Mouse (Mus musculus) c-Kit-positive CD71-positive TER-119-positive erythroid progenitor cells, embryonic 14.5 days (primary cell): ENCODE results near the gene Sapcd1.

Experiments used
- DNase-seq: peaks from one replicate; pipeline ENCODE4 v3.0.0-alpha.2; 2013; ENCODE audit warnings: low spot score

The Sapcd1 gene

GRCm38 (mm10) chr17:35029691-35030532, 2.1 kb upstream of the Sapcd1 start:
- no peak for DNase-seq

- DNase-seq, result no peak
Measured at GRCm38 (mm10) chr17:35028315-35028714, 499 bp upstream of the Sapcd1 start.

GRCm38 (mm10) chr17:35026206-35026605, 1.6 kb downstream of the Sapcd1 start:
- no peak for DNase-seq

GRCm38 (mm10) chr17:35024691-35025488, 2.9 kb downstream of the Sapcd1 start:
- DNase-seq, result no peak

GRCm38 (mm10) chr17:35024261-35024660, 3.6 kb downstream of the Sapcd1 start:
- no peak for DNase-seq

GRCm38 (mm10) chr17:35023756-35024155, 4.1 kb downstream of the Sapcd1 start:
- DNase-seq, result no peak

GRCm38 (mm10) chr17:35023221-35023620, 4.6 kb downstream of the Sapcd1 start:
- DNase-seq, result no peak

GRCm38 (mm10) chr17:35022541-35023060, 5.2 kb downstream of the Sapcd1 start:
- no peak for DNase-seq

- peak; percentile 68 for DNase-seq
Measured at GRCm38 (mm10) chr17:35021842-35022477, 5.9 kb downstream of the Sapcd1 start.

GRCm38 (mm10) chr17:35021163-35021808, 6.5 kb downstream of the Sapcd1 start:
- peak; percentile 85 for DNase-seq

- no peak for DNase-seq
Measured at GRCm38 (mm10) chr17:35020551-35020950, 7.3 kb downstream of the Sapcd1 start.

- no peak for DNase-seq
Measured at GRCm38 (mm10) chr17:35019894-35020293, 7.9 kb downstream of the Sapcd1 start.

GRCm38 (mm10) chr17:35018171-35018570, 9.6 kb downstream of the Sapcd1 start:
- DNase-seq, result no peak

- DNase-seq, result no peak
Measured at GRCm38 (mm10) chr17:35017706-35018030, 10.1 kb downstream of the Sapcd1 start.

GRCm38 (mm10) chr17:35016791-35017705, 10.8 kb downstream of the Sapcd1 start:
- no peak for DNase-seq

- DNase-seq, result no peak
Measured at GRCm38 (mm10) chr17:35016376-35016775, 11.4 kb downstream of the Sapcd1 start, which contains the start of gene Vwa7. Vwa7 (plus strand) TSS chr17:35016579.

- no peak for DNase-seq
Measured at GRCm38 (mm10) chr17:35015296-35015695, 12.5 kb downstream of the Sapcd1 start.

- no peak for DNase-seq
Measured at GRCm38 (mm10) chr17:35013221-35013620, 14.6 kb downstream of the Sapcd1 start.

- DNase-seq, result no peak
Measured at GRCm38 (mm10) chr17:35012430-35012829, 15.4 kb downstream of the Sapcd1 start.

- DNase-seq, result no peak
Measured at GRCm38 (mm10) chr17:35011440-35011839, 16.4 kb downstream of the Sapcd1 start.

- DNase-seq, result no peak
Measured at GRCm38 (mm10) chr17:35009586-35009985, 18.2 kb downstream of the Sapcd1 start.
